Mouse (Mus musculus): ENCODE measurements around the gene Slc25a11. TPM values are rescaled to one million over a fixed set of nuclear protein-coding genes. Genes with fewer than 3 reads are reported as not detected.

The Slc25a11 gene
- polyA plus RNA-seq, 1 experiment from 2014 or later, result 121 TPM

- WGBS, result under 1% methylated on average over 34 of the region's 61 CpGs
- DNase-seq (ENCODE audit: low spot score), result peak; percentile 94
- Histone ChIP-seq H3K4me3 (ENCODE audit: low read depth, low read length) (peak within 1 kb of the TSS; percentile 99), H3K36me3 (ENCODE audit: insufficient read depth, low read length) (peaks cover 25% of the 10 kb centered on the region), H3K27ac (ENCODE audit: low read length) (peak within 1 kb of the TSS; percentile 99), H3K9ac (replicated peaks; ENCODE audit: low read depth) (peak within 1 kb of the TSS; percentile 98), H3K4me1 (ENCODE audit: insufficient read depth, low read depth, low read length) (peaks cover 22% of the 10 kb centered on the region), H3K4me2 (replicated peaks; ENCODE audit: low read depth, low read length) (peak within 1 kb of the TSS; percentile 74), H3K27me3 (replicated peaks; ENCODE audit: insufficient read depth, low read length) (no peaks in the 10 kb centered on the region), H3K9me3 (ENCODE audit: low read length) (no peaks in the 10 kb centered on the region)
- peak; percentile 73 for ATAC-seq
- TF ChIP-seq EP300 (IDR thresholded peaks at IDR 0.05) (peak; percentile 48; the same call in 1 of the 2 replicates), CTCF (IDR thresholded peaks at IDR 0.05) (no peak)
These were observed 7.1 kb upstream of the Slc25a11 start, which contains the start of gene Pfn1 for GRCm38 (mm10) chr11:70654198-70654922. TSS of gene Pfn1 (minus strand) at chr11:70654644.

GRCm38 (mm10) chr11:70653345-70654197, 6.3 kb upstream of the Slc25a11 start:
- peak overlapping the region; percentile 74 for H3K4me2 ChIP-seq (replicated peaks; ENCODE audit: low read depth, low read length)
- H3K36me3 ChIP-seq (ENCODE audit: insufficient read depth, low read length), result peaks cover 31% of the 10 kb centered on the region
- TF ChIP-seq EP300 (IDR thresholded peaks at IDR 0.05) (no peak), CTCF (IDR thresholded peaks at IDR 0.05) (no peak)
- peak overlapping the region; percentile 98 for H3K9ac ChIP-seq (replicated peaks; ENCODE audit: low read depth)
- 1% methylated on average over 54 of the region's 63 CpGs for WGBS
- peaks cover 27% of the 10 kb centered on the region for H3K4me1 ChIP-seq (ENCODE audit: insufficient read depth, low read depth, low read length)
- ATAC-seq (peak; percentile 66), DNase-seq (ENCODE audit: low spot score) (peak; percentile 78)
- no peaks in the 10 kb centered on the region for H3K27me3 ChIP-seq (replicated peaks; ENCODE audit: insufficient read depth, low read length)
- H3K27ac ChIP-seq (ENCODE audit: low read length), result peak overlapping the region; percentile 99
- peak overlapping the region; percentile 99 for H3K4me3 ChIP-seq (ENCODE audit: low read depth, low read length)
- no peaks in the 10 kb centered on the region for H3K9me3 ChIP-seq (ENCODE audit: low read length)

GRCm38 (mm10) chr11:70652884-70653344, 5.6 kb upstream of the Slc25a11 start:
- H3K27me3 ChIP-seq (replicated peaks; ENCODE audit: insufficient read depth, low read length), result no peaks in the 10 kb centered on the region
- H3K27ac ChIP-seq (ENCODE audit: low read length), result peak overlapping the region; percentile 99
- peak overlapping the region; percentile 98 for H3K9ac ChIP-seq (replicated peaks; ENCODE audit: low read depth)
- H3K36me3 ChIP-seq (ENCODE audit: insufficient read depth, low read length), result peaks cover 31% of the 10 kb centered on the region
- DNase-seq (ENCODE audit: low spot score) (peak; percentile 70), ATAC-seq (no peak)
- H3K4me2 ChIP-seq (replicated peaks; ENCODE audit: low read depth, low read length), result peak overlapping the region; percentile 74
- peak overlapping the region; percentile 99 for H3K4me3 ChIP-seq (ENCODE audit: low read depth, low read length)
- H3K4me1 ChIP-seq (ENCODE audit: insufficient read depth, low read depth, low read length), result peaks cover 27% of the 10 kb centered on the region
- TF ChIP-seq CTCF (IDR thresholded peaks at IDR 0.05) (no peak), EP300 (IDR thresholded peaks at IDR 0.05) (no peak)
- 20% methylated on average over 6 of the region's 6 CpGs for WGBS
- no peaks in the 10 kb centered on the region for H3K9me3 ChIP-seq (ENCODE audit: low read length)

GRCm38 (mm10) chr11:70652029-70652883, 5.0 kb upstream of the Slc25a11 start:
- DNase-seq (ENCODE audit: low spot score) (peak; percentile 46), ATAC-seq (no peak)
- Histone ChIP-seq H3K4me3 (ENCODE audit: low read depth, low read length) (peak overlapping the region; percentile 99), H3K9me3 (ENCODE audit: low read length) (no peaks in the 10 kb centered on the region), H3K36me3 (ENCODE audit: insufficient read depth, low read length) (peaks cover 31% of the 10 kb centered on the region), H3K4me1 (ENCODE audit: insufficient read depth, low read depth, low read length) (peaks cover 27% of the 10 kb centered on the region), H3K4me2 (replicated peaks; ENCODE audit: low read depth, low read length) (peak overlapping the region; percentile 74), H3K27me3 (replicated peaks; ENCODE audit: insufficient read depth, low read length) (no peaks in the 10 kb centered on the region), H3K9ac (replicated peaks; ENCODE audit: low read depth) (peak overlapping the region; percentile 16; the same call in 1 of the 2 replicates), H3K27ac (ENCODE audit: low read length) (peak overlapping the region; percentile 99)
- no peak for TF ChIP-seq EP300 (IDR thresholded peaks at IDR 0.05)
- no peak for TF ChIP-seq CTCF (IDR thresholded peaks at IDR 0.05)
- 33% methylated on average over 12 of the region's 12 CpGs for WGBS

GRCm38 (mm10) chr11:70651391-70651790, 4.1 kb upstream of the Slc25a11 start:
- peaks cover 31% of the 10 kb centered on the region for H3K36me3 ChIP-seq (ENCODE audit: insufficient read depth, low read length)
- no peak for DNase-seq (ENCODE audit: low spot score)
- no peak overlapping the region for H3K4me2 ChIP-seq (replicated peaks; ENCODE audit: low read depth, low read length)
- ATAC-seq, result no peak
- H3K4me3 ChIP-seq (ENCODE audit: low read depth, low read length), result no peak overlapping the region
- H3K4me1 ChIP-seq (ENCODE audit: insufficient read depth, low read depth, low read length), result peaks cover 22% of the 10 kb centered on the region
- TF ChIP-seq EP300 (IDR thresholded peaks at IDR 0.05) (no peak), CTCF (IDR thresholded peaks at IDR 0.05) (no peak)
- H3K9me3 ChIP-seq (ENCODE audit: low read length), result no peaks in the 10 kb centered on the region
- no peaks in the 10 kb centered on the region for H3K27me3 ChIP-seq (replicated peaks; ENCODE audit: insufficient read depth, low read length)
- no peak overlapping the region for H3K27ac ChIP-seq (ENCODE audit: low read length)
- no peak overlapping the region for H3K9ac ChIP-seq (replicated peaks; ENCODE audit: low read depth)
- 40% methylated on average over 2 of the region's 2 CpGs for WGBS

All from lung, postnatal 0 days (tissue).